Mouse (Mus musculus): ENCODE data around the gene Gm10392. TPM values are rescaled to one million over a fixed set of nuclear protein-coding genes. Genes with fewer than 3 reads are reported as not detected.

Gm10392 gene
- polyA plus RNA-seq, 1 experiment from 2014 or later, result not detected

DNA sequence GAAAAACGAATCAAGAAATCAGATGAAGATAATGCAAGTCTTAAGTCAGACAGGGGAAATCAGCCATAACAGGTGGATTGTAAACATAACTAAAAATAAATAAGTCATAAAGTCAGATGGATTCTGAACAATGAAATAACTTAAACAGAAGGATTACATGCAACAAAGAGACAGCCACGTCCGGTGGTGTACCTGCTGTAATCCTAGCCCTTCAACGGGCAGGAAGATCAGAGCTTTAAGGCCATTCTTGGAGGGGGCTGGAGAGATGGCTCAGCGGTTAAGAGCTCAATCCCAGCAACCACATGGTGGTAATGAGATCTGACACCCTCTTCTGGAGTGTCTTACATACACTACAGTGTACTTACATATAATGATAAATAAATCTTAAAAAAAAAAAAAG lies 7.7 kb downstream of the Gm10392 start:
- Histone ChIP-seq H3K4me1 (ENCODE audit: control insufficient read depth, insufficient read depth, low read length) (peaks cover 37% of the 10 kb centered on the region), H3K27ac (replicated peaks; ENCODE audit: low read depth, low read length) (no peak overlapping the region), H3K36me3 (ENCODE audit: control insufficient read depth, insufficient read depth, low read length) (peaks cover 24% of the 10 kb centered on the region), H3K9ac (ENCODE audit: low read depth, low read length) (no peak overlapping the region), H3K9me3 (ENCODE audit: control insufficient read depth, low read length) (no peaks in the 10 kb centered on the region), H3K4me2 (ENCODE audit: low read depth, low read length) (peak overlapping the region; percentile 97; the same call in 1 of the 2 replicates), H3K4me3 (ENCODE audit: low read depth, low read length) (no peak overlapping the region), H3K27me3 (replicated peaks; ENCODE audit: control insufficient read depth, insufficient read depth, low read length) (peaks cover 19% of the 10 kb centered on the region)
- 64% methylated on average over 5 of the region's 5 CpGs for WGBS
- ATAC-seq (ENCODE audit: low read depth) (no peak), DNase-seq (ENCODE audit: low spot score) (no peak)

DNA sequence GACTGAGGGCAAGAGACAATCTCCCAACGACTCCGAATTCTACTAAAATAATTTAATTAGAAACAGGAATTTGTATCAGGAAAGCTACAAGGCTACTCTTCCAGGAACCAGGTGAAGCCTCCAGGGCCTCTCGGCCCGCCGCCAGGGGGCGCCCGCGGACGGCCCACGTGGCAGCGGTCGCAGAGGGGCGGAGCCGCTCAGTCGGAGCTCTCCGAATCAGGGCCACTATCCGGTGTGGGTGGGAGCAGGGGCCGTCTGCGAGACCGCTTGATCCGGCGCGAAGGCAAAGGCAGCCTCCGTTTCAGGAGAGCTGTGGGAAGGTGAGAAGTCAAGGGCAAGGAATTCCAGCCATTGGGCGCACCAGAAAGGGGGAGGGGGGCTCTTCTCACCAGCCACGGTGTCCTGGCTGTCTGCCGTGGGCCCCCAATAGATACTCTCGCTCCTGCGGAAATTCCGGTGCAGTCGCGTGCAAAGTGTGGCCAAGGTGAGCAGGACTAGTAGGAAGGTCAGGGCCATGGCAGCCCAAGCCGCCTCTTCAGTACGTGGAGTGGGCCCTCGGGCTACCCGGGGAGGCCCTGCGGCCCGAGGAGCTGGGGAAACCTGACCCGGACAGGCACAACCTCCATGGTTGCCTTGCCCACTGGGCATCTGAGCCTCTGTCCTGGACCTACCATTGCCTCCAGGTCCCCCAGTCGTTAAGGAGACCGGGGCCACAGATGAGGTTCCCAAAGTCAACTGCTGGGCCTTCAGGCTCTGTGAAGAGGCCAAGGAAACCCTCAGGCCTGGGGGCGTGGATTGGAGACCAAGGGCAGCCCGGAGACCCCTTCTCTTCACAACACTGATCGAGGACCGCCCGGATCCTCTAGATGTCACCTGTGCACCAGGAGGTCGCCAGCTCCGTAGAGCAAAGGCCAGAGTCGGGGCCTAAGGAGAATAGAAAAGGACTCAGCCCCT lies 10.7 kb downstream of the Gm10392 start:
- Histone ChIP-seq H3K36me3 (ENCODE audit: control insufficient read depth, insufficient read depth, low read length) (peaks cover 54% of the 10 kb centered on the region), H3K4me2 (ENCODE audit: low read depth, low read length) (peak overlapping the region; percentile 73), H3K9ac (ENCODE audit: low read depth, low read length) (peak overlapping the region; percentile 63), H3K27ac (replicated peaks; ENCODE audit: low read depth, low read length) (peak overlapping the region; percentile 45; the same call in 1 of the 2 replicates), H3K27me3 (replicated peaks; ENCODE audit: control insufficient read depth, insufficient read depth, low read length) (no peaks in the 10 kb centered on the region), H3K4me1 (ENCODE audit: control insufficient read depth, insufficient read depth, low read length) (peaks cover 18% of the 10 kb centered on the region), H3K4me3 (ENCODE audit: low read depth, low read length) (peak overlapping the region; percentile 38), H3K9me3 (ENCODE audit: control insufficient read depth, low read length) (no peaks in the 10 kb centered on the region)
- WGBS, result 13% methylated on average over 38 of the region's 49 CpGs
- ATAC-seq (ENCODE audit: low read depth) (peak; percentile 70), DNase-seq (ENCODE audit: low spot score) (peak; percentile 92)

GRCm38 (mm10) chr11:77507426-77507825 lies 11.6 kb downstream of the Gm10392 start:
- peaks cover 63% of the 10 kb centered on the region for H3K36me3 ChIP-seq (ENCODE audit: control insufficient read depth, insufficient read depth, low read length)
- H3K4me2 ChIP-seq (ENCODE audit: low read depth, low read length), result no peak overlapping the region
- H3K4me3 ChIP-seq (ENCODE audit: low read depth, low read length), result no peak overlapping the region
- WGBS, result 69% methylated on average over 4 of the region's 4 CpGs
- no peak overlapping the region for H3K9ac ChIP-seq (ENCODE audit: low read depth, low read length)
- H3K4me1 ChIP-seq (ENCODE audit: control insufficient read depth, insufficient read depth, low read length), result peaks cover 16% of the 10 kb centered on the region
- DNase-seq (ENCODE audit: low spot score) (no peak), ATAC-seq (ENCODE audit: low read depth) (0 out of 2 replicates have a peak, but pooled peaks have one; percentile 3)
- H3K9me3 ChIP-seq (ENCODE audit: control insufficient read depth, low read length), result no peaks in the 10 kb centered on the region
- H3K27ac ChIP-seq (replicated peaks; ENCODE audit: low read depth, low read length), result no peak overlapping the region
- no peaks in the 10 kb centered on the region for H3K27me3 ChIP-seq (replicated peaks; ENCODE audit: control insufficient read depth, insufficient read depth, low read length)

GRCm38 (mm10) chr11:77506941-77507340 lies 12.1 kb downstream of the Gm10392 start:
- Histone ChIP-seq H3K27ac (replicated peaks; ENCODE audit: low read depth, low read length) (0 out of 2 replicates have a peak overlapping the region, but pooled peaks have one; percentile 48), H3K9me3 (ENCODE audit: control insufficient read depth, low read length) (no peaks in the 10 kb centered on the region), H3K4me1 (ENCODE audit: control insufficient read depth, insufficient read depth, low read length) (peaks cover 11% of the 10 kb centered on the region), H3K27me3 (replicated peaks; ENCODE audit: control insufficient read depth, insufficient read depth, low read length) (no peaks in the 10 kb centered on the region), H3K9ac (ENCODE audit: low read depth, low read length) (no peak overlapping the region), H3K4me2 (ENCODE audit: low read depth, low read length) (no peak overlapping the region), H3K4me3 (ENCODE audit: low read depth, low read length) (no peak overlapping the region), H3K36me3 (ENCODE audit: control insufficient read depth, insufficient read depth, low read length) (peaks cover 68% of the 10 kb centered on the region)
- 74% methylated on average over 6 of the region's 6 CpGs for whole genome bisulfite sequencing
- no peak for DNase-seq (ENCODE audit: low spot score)
- no peak for ATAC-seq (ENCODE audit: low read depth)

GRCm38 (mm10) chr11:77506273-77506672 lies 12.7 kb downstream of the Gm10392 start:
- peaks cover 7% of the 10 kb centered on the region for H3K4me1 ChIP-seq (ENCODE audit: control insufficient read depth, insufficient read depth, low read length)
- ATAC-seq (ENCODE audit: low read depth), result no peak
- H3K27me3 ChIP-seq (replicated peaks; ENCODE audit: control insufficient read depth, insufficient read depth, low read length), result no peaks in the 10 kb centered on the region
- WGBS, result 80% methylated on average over 4 of the region's 14 CpGs
- peaks cover 70% of the 10 kb centered on the region for H3K36me3 ChIP-seq (ENCODE audit: control insufficient read depth, insufficient read depth, low read length)
- H3K27ac ChIP-seq (replicated peaks; ENCODE audit: low read depth, low read length), result no peak overlapping the region
- H3K4me3 ChIP-seq (ENCODE audit: low read depth, low read length), result no peak overlapping the region
- DNase-seq (ENCODE audit: low spot score), result no peak
- no peak overlapping the region for H3K9ac ChIP-seq (ENCODE audit: low read depth, low read length)
- H3K4me2 ChIP-seq (ENCODE audit: low read depth, low read length), result no peak overlapping the region
- no peaks in the 10 kb centered on the region for H3K9me3 ChIP-seq (ENCODE audit: control insufficient read depth, low read length)

DNA sequence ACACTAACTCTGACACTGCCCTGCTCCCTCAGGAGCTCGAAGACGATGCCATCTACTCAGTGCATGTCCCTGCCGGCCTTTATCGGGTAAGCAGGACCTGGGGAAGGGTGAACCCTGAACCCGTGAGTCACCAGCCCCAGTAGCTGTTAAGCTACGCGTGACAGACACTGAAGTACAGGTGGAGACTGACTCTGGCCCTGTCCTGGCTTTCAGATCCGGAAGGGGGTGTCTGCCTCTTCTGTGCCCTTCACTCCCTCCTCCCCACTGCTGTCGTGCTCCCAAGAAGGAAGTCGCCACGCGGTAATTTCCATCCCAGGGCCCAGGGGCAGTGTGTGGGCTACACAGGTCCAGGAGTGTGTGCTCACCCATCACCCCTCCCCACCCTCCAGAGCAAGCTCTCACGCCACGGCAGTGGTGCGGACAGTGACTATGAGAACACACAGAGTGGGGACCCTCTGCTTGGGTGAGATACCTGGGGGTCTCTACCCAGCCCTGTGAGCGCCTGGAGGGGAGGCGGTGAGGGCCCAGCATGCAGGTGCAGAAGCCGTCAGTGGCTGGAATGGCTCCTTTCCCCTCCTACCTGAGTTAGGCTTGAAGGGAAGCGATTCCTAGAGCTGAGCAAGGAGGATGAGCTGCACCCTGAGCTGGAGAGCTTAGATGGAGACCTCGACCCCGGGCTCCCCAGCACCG lies 13.6 kb downstream of the Gm10392 start:
- ATAC-seq (ENCODE audit: low read depth), result no peak
- no peak overlapping the region for H3K27ac ChIP-seq (replicated peaks; ENCODE audit: low read depth, low read length)
- 87% methylated on average over 22 of the region's 22 CpGs for WGBS

GRCm38 (mm10) chr11:77504377-77504776 lies 14.6 kb downstream of the Gm10392 start:
- H3K27me3 ChIP-seq (replicated peaks; ENCODE audit: control insufficient read depth, insufficient read depth, low read length), result no peaks in the 10 kb centered on the region
- no peak overlapping the region for H3K27ac ChIP-seq (replicated peaks; ENCODE audit: low read depth, low read length)
- 0 out of 2 replicates have a peak overlapping the region, but pooled peaks have one; percentile 8 for H3K9ac ChIP-seq (ENCODE audit: low read depth, low read length)
- H3K4me3 ChIP-seq (ENCODE audit: low read depth, low read length), result no peak overlapping the region
- peaks cover 89% of the 10 kb centered on the region for H3K36me3 ChIP-seq (ENCODE audit: control insufficient read depth, insufficient read depth, low read length)
- DNase-seq (ENCODE audit: low spot score), result no peak
- ATAC-seq (ENCODE audit: low read depth), result no peak
- peaks cover 7% of the 10 kb centered on the region for H3K4me1 ChIP-seq (ENCODE audit: control insufficient read depth, insufficient read depth, low read length)
- WGBS, result 92% methylated on average over 19 of the region's 19 CpGs
- no peaks in the 10 kb centered on the region for H3K9me3 ChIP-seq (ENCODE audit: control insufficient read depth, low read length)
- no peak overlapping the region for H3K4me2 ChIP-seq (ENCODE audit: low read depth, low read length)

More for the DNA sequence above, 13.6 kb downstream of the Gm10392 start:
- Histone ChIP-seq H3K4me2 (ENCODE audit: low read depth, low read length) (no peak overlapping the region), H3K27me3 (replicated peaks; ENCODE audit: control insufficient read depth, insufficient read depth, low read length) (no peaks in the 10 kb centered on the region), H3K9me3 (ENCODE audit: control insufficient read depth, low read length) (no peaks in the 10 kb centered on the region), H3K36me3 (ENCODE audit: control insufficient read depth, insufficient read depth, low read length) (peaks cover 78% of the 10 kb centered on the region), H3K9ac (ENCODE audit: low read depth, low read length) (no peak overlapping the region), H3K4me1 (ENCODE audit: control insufficient read depth, insufficient read depth, low read length) (peaks cover 7% of the 10 kb centered on the region), H3K4me3 (ENCODE audit: low read depth, low read length) (no peak overlapping the region)
- no peak for DNase-seq (ENCODE audit: low spot score)

DNA sequence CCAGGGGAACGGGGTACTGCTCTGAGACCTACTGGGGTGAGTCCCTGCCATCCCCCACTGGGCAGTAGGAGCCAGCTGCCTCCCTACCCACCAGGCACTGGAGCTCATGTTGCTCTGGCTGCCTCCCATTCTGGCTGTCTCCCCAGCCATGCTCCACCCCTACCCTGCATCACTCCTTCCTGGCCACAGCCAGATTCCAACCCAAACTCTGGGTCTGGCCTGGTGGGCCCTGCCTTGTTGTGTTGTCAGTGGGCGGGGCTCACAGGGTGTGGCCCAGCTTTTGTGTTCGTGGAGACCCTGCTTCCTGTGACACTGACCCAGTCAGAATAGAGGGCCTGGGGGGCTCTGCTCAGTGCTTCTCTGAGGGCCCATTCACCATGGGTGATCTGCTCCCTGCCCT lies 15.5 kb downstream of the Gm10392 start:
- ATAC-seq (ENCODE audit: low read depth) (peak; percentile 10; the same call in 1 of the 2 replicates), DNase-seq (ENCODE audit: low spot score) (peak; percentile 47)
- H3K4me1 ChIP-seq (ENCODE audit: control insufficient read depth, insufficient read depth, low read length), result peaks cover 4% of the 10 kb centered on the region
- no peak overlapping the region for H3K4me3 ChIP-seq (ENCODE audit: low read depth, low read length)
- no peak overlapping the region for H3K4me2 ChIP-seq (ENCODE audit: low read depth, low read length)
- no peaks in the 10 kb centered on the region for H3K9me3 ChIP-seq (ENCODE audit: control insufficient read depth, low read length)
- H3K27me3 ChIP-seq (replicated peaks; ENCODE audit: control insufficient read depth, insufficient read depth, low read length), result no peaks in the 10 kb centered on the region
- H3K36me3 ChIP-seq (ENCODE audit: control insufficient read depth, insufficient read depth, low read length), result peaks cover 84% of the 10 kb centered on the region
- WGBS, result 47% methylated on average over 3 of the region's 3 CpGs
- H3K9ac ChIP-seq (ENCODE audit: low read depth, low read length), result no peak overlapping the region
- H3K27ac ChIP-seq (replicated peaks; ENCODE audit: low read depth, low read length), result peak overlapping the region; percentile 33
